Mouse (Mus musculus): Measurements from ENCODE around the gene Rbfox3. TPM values are rescaled to one million over a fixed set of nuclear protein-coding genes. Genes with fewer than 3 reads are reported as not detected.

The Rbfox3 gene
- polyA plus RNA-seq, 1 experiment from 2014 or later = 0.26 TPM

- no peak overlapping the region for H3K9ac ChIP-seq
- no peak overlapping the region for H3K27ac ChIP-seq (ENCODE audit: poor library complexity, severe bottlenecking)
- no peak for ATAC-seq (ENCODE audit: insufficient number of reproducible peaks, low FRiP score)
- no peaks in the 10 kb centered on the region for H3K36me3 ChIP-seq
- WGBS = 73% methylated on average over 24 of the region's 24 CpGs
- H3K4me2 ChIP-seq = no peak overlapping the region
- peaks cover 77% of the 10 kb centered on the region for H3K27me3 ChIP-seq (replicated peaks)
- H3K4me1 ChIP-seq (replicated peaks) = no peaks in the 10 kb centered on the region
- H3K9me3 ChIP-seq (replicated peaks) = no peaks in the 10 kb centered on the region
- no peak overlapping the region for H3K4me3 ChIP-seq
Measured at GRCm38 (mm10) chr11:118679736-118680410, 231.5 kb downstream of the Rbfox3 start.

DNA sequence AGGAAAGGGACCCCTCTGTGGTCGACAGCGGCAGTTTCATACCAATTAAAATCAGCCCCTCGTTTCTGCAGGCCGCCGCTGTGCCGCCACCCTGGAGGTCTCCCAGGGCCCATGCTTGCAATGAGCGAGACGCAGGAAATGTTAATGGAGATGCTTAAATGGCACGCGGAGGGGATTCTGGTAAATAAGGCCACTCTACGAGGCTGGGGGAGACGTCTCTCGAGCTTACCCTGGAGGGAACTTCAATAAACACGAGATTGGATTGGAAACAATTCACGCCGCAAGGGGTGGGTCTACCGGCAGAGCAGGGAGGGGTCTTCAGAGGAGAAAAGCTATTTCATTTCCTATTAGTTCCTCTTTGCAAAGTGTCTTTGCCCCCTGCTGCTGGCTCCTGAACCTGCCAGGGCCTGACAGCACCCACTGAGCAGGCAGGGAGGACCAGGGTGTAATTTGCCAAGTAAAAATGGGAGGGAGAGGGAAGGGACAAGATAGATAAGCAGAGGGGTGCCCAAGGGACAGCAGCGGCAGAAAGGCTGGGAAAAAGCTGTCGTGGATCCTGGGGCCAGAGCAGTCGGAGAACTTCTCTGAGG is 232.8 kb downstream of the Rbfox3 start:
- no peak for ATAC-seq (ENCODE audit: insufficient number of reproducible peaks, low FRiP score)
- Histone ChIP-seq H3K27me3 (replicated peaks) (peaks cover 74% of the 10 kb centered on the region), H3K9me3 (replicated peaks) (no peaks in the 10 kb centered on the region)

DNA sequence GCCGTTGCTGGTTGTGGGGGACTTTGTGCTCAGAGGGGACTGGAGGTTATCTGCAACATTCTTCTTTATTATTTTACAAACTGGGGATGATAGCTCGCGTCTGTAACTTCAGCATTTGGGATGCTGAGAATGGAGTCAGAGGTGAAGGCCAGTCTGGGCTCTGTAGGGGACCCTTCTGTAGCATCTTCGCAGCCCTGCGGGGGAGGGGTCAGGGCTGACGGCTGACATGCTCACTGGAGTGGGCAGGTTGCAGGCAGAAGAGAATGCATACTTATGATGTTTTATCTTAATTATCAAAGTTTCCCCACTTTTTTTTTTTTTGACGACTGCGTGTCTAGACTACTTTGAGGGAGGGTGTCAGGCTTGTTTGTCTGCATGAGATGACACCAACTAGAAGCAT is 234.1 kb downstream of the Rbfox3 start:
- H3K4me2 ChIP-seq = no peak overlapping the region
- no peaks in the 10 kb centered on the region for H3K36me3 ChIP-seq
- H3K9me3 ChIP-seq (replicated peaks) = no peaks in the 10 kb centered on the region
- H3K4me1 ChIP-seq (replicated peaks) = no peaks in the 10 kb centered on the region
- no peak overlapping the region for H3K4me3 ChIP-seq
- peaks cover 66% of the 10 kb centered on the region for H3K27me3 ChIP-seq (replicated peaks)
- no peak overlapping the region for H3K9ac ChIP-seq
- 53% methylated on average over 8 of the region's 8 CpGs for WGBS
- no peak overlapping the region for H3K27ac ChIP-seq (ENCODE audit: poor library complexity, severe bottlenecking)
- no peak for ATAC-seq (ENCODE audit: insufficient number of reproducible peaks, low FRiP score)

More for the DNA sequence above, 232.8 kb downstream of the Rbfox3 start:
- no peak overlapping the region for H3K27ac ChIP-seq (ENCODE audit: poor library complexity, severe bottlenecking)
- H3K36me3 ChIP-seq = no peaks in the 10 kb centered on the region
- H3K9ac ChIP-seq = no peak overlapping the region
- no peak overlapping the region for H3K4me3 ChIP-seq
- WGBS = 31% methylated on average over 20 of the region's 20 CpGs
- H3K4me2 ChIP-seq = no peak overlapping the region
- H3K4me1 ChIP-seq (replicated peaks) = no peaks in the 10 kb centered on the region

DNA sequence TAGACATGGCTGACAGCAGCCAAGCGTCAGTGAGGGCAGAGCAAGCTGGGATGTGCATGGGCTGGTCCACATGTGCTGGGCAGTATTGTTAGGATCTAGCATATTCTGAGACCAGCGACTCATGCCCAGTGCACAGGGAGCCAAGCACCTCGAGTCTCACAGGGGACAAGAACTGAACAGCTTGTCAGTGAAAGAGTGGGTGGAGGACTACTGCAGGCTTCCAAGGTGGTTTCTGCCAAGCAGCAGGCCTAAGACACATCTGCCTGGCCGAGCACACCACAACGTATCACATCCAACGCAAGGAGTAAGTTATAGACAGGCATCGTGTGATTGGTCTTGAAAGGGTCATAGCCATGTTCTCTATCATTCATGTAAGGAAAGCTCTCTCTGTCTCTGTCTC is 235.0 kb downstream of the Rbfox3 start:
- Histone ChIP-seq H3K4me1 (replicated peaks) (no peaks in the 10 kb centered on the region), H3K9me3 (replicated peaks) (no peaks in the 10 kb centered on the region), H3K36me3 (no peaks in the 10 kb centered on the region), H3K4me2 (no peak overlapping the region), H3K27ac (ENCODE audit: poor library complexity, severe bottlenecking) (no peak overlapping the region), H3K9ac (no peak overlapping the region), H3K4me3 (no peak overlapping the region), H3K27me3 (replicated peaks) (peaks cover 60% of the 10 kb centered on the region)
- ATAC-seq (ENCODE audit: insufficient number of reproducible peaks, low FRiP score) = no peak
- 72% methylated on average over 7 of the region's 7 CpGs for WGBS

DNA sequence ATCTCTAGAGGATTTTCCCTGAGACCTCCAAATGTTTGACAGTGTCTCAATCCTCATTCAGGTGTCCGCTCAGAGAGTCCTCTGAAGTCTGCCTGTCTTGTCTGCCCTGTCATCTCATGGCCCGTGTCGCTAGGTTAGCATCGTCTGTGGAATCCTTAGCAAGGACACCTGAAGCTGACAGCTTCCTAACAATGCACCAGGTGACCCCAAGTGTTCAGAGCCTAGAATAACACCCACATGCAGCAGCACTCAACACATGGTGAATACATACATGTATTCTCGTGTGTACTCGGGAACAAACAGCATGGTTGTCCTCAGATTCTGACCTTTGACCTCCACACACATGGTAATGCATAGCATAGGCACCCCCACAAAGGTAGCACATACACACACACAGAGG is 239.4 kb downstream of the Rbfox3 start:
- Histone ChIP-seq H3K4me3 (no peak overlapping the region), H3K4me1 (replicated peaks) (no peaks in the 10 kb centered on the region), H3K27me3 (replicated peaks) (peaks cover 24% of the 10 kb centered on the region), H3K36me3 (no peaks in the 10 kb centered on the region), H3K9me3 (replicated peaks) (no peaks in the 10 kb centered on the region), H3K27ac (ENCODE audit: poor library complexity, severe bottlenecking) (no peak overlapping the region), H3K4me2 (no peak overlapping the region), H3K9ac (no peak overlapping the region)
- no peak for ATAC-seq (ENCODE audit: insufficient number of reproducible peaks, low FRiP score)
- WGBS = 71% methylated on average over 6 of the region's 6 CpGs

DNA sequence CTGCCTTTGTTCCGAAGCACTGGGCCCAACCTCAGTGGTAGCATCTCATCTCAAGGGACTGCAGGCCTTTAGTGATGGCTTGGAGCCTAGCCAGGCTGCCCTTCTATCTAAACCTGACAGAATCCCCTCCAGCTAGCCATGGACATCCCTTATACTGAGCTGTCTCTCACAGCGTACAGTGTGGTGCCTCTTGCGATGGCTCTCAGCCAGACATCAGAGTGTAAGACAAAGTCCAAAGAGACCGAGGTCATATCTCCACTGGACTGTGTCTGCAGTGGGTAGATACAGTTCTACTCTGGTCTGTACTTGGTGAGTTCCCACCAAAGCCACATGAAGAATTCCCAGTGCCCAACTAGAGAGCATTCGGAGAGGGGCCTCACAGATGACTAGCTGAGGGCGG is 240.2 kb downstream of the Rbfox3 start:
- ATAC-seq (ENCODE audit: insufficient number of reproducible peaks, low FRiP score) = no peak
- WGBS = 74% methylated on average over 6 of the region's 6 CpGs
- Histone ChIP-seq H3K9ac (no peak overlapping the region), H3K27ac (ENCODE audit: poor library complexity, severe bottlenecking) (no peak overlapping the region), H3K4me2 (no peak overlapping the region), H3K4me3 (no peak overlapping the region), H3K9me3 (replicated peaks) (no peaks in the 10 kb centered on the region), H3K27me3 (replicated peaks) (peaks cover 20% of the 10 kb centered on the region), H3K36me3 (no peaks in the 10 kb centered on the region), H3K4me1 (replicated peaks) (no peaks in the 10 kb centered on the region)

- peaks cover 10% of the 10 kb centered on the region for H3K27me3 ChIP-seq (replicated peaks)
- no peaks in the 10 kb centered on the region for H3K36me3 ChIP-seq
- no peak overlapping the region for H3K4me3 ChIP-seq
- 63% methylated on average over 5 of the region's 5 CpGs for WGBS
- ATAC-seq (ENCODE audit: insufficient number of reproducible peaks, low FRiP score) = no peak
- H3K4me2 ChIP-seq = no peak overlapping the region
- no peak overlapping the region for H3K27ac ChIP-seq (ENCODE audit: poor library complexity, severe bottlenecking)
- no peak overlapping the region for H3K9ac ChIP-seq
- no peaks in the 10 kb centered on the region for H3K9me3 ChIP-seq (replicated peaks)
- no peaks in the 10 kb centered on the region for H3K4me1 ChIP-seq (replicated peaks)
Measured at GRCm38 (mm10) chr11:118669820-118670219, 241.6 kb downstream of the Rbfox3 start.

GRCm38 (mm10) chr11:118668351-118668750 is 243.0 kb downstream of the Rbfox3 start:
- Histone ChIP-seq H3K9me3 (replicated peaks) (no peaks in the 10 kb centered on the region), H3K4me1 (replicated peaks) (peaks cover 4% of the 10 kb centered on the region; the same call in 1 of the 2 replicates), H3K27me3 (replicated peaks) (no peaks in the 10 kb centered on the region; the same call in 1 of the 2 replicates), H3K36me3 (no peaks in the 10 kb centered on the region), H3K4me2 (no peak overlapping the region), H3K9ac (no peak overlapping the region), H3K27ac (ENCODE audit: poor library complexity, severe bottlenecking) (no peak overlapping the region), H3K4me3 (no peak overlapping the region)
- ATAC-seq (ENCODE audit: insufficient number of reproducible peaks, low FRiP score) = no peak
- WGBS = 73% methylated on average over 8 of the region's 8 CpGs

DNA sequence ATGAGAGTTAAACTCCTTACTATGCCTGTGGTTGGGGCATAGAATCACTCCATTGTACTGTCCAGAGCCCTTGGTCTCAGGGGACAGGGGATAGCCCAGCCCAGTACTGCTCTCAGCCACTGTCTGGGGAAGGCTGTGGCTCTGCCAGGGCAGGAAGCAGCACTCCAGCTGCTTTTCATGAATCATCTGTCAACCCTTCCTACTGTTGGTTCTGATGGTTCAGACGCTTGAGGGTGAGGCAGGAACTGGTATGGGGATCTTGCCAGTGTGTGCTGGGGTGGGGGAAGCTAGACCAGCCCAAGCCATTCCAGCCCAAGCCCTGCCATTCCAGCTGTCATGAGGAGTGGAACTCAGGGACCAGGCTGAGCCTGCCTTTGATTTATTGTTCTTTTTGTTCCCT is 243.5 kb downstream of the Rbfox3 start:
- H3K4me3 ChIP-seq = no peak overlapping the region
- H3K27me3 ChIP-seq (replicated peaks) = no peaks in the 10 kb centered on the region; the same call in 1 of the 2 replicates
- peaks cover 8% of the 10 kb centered on the region; the same call in 1 of the 2 replicates for H3K4me1 ChIP-seq (replicated peaks)
- H3K36me3 ChIP-seq = no peaks in the 10 kb centered on the region
- no peaks in the 10 kb centered on the region for H3K9me3 ChIP-seq (replicated peaks)
- H3K4me2 ChIP-seq = no peak overlapping the region
- 21% methylated on average over 1 of the region's 1 CpGs for WGBS
- no peak overlapping the region for H3K9ac ChIP-seq
- ATAC-seq (ENCODE audit: insufficient number of reproducible peaks, low FRiP score) = no peak
- H3K27ac ChIP-seq (ENCODE audit: poor library complexity, severe bottlenecking) = no peak overlapping the region

GRCm38 (mm10) chr11:118666172-118666571 is 245.2 kb downstream of the Rbfox3 start:
- Histone ChIP-seq H3K9ac (no peak overlapping the region), H3K36me3 (no peaks in the 10 kb centered on the region), H3K9me3 (replicated peaks) (no peaks in the 10 kb centered on the region), H3K4me1 (replicated peaks) (peaks cover 9% of the 10 kb centered on the region; the same call in 1 of the 2 replicates), H3K27me3 (replicated peaks) (peaks cover 9% of the 10 kb centered on the region; the same call in 1 of the 2 replicates), H3K4me3 (no peak overlapping the region), H3K27ac (ENCODE audit: poor library complexity, severe bottlenecking) (no peak overlapping the region), H3K4me2 (no peak overlapping the region)
- ATAC-seq (ENCODE audit: insufficient number of reproducible peaks, low FRiP score) = no peak
- WGBS = 64% methylated on average over 3 of the region's 3 CpGs

GRCm38 (mm10) chr11:118663305-118663704 is 248.1 kb downstream of the Rbfox3 start:
- H3K4me1 ChIP-seq (replicated peaks) = peaks cover 9% of the 10 kb centered on the region; the same call in 1 of the 2 replicates
- no peak for ATAC-seq (ENCODE audit: insufficient number of reproducible peaks, low FRiP score)
- WGBS = 54% methylated on average over 8 of the region's 8 CpGs
- no peak overlapping the region for H3K9ac ChIP-seq
- H3K27ac ChIP-seq (ENCODE audit: poor library complexity, severe bottlenecking) = no peak overlapping the region
- peaks cover 25% of the 10 kb centered on the region for H3K27me3 ChIP-seq (replicated peaks)
- H3K9me3 ChIP-seq (replicated peaks) = no peaks in the 10 kb centered on the region
- H3K36me3 ChIP-seq = no peaks in the 10 kb centered on the region
- no peak overlapping the region for H3K4me2 ChIP-seq
- H3K4me3 ChIP-seq = no peak overlapping the region

Measured in heart, embryonic 12.5 days (tissue).